Mouse (Mus musculus): ENCODE measurements around the gene Higd1c.
A peak's percentile ranks its signal among the peaks of the same experiment; 100 is the strongest.
"Not testable (repeated sequence)": the region's sequence is repeated elsewhere in the genome, so short reads cannot be mapped to it uniquely, and the experiment has no call there.

Gene Higd1c

DNA sequence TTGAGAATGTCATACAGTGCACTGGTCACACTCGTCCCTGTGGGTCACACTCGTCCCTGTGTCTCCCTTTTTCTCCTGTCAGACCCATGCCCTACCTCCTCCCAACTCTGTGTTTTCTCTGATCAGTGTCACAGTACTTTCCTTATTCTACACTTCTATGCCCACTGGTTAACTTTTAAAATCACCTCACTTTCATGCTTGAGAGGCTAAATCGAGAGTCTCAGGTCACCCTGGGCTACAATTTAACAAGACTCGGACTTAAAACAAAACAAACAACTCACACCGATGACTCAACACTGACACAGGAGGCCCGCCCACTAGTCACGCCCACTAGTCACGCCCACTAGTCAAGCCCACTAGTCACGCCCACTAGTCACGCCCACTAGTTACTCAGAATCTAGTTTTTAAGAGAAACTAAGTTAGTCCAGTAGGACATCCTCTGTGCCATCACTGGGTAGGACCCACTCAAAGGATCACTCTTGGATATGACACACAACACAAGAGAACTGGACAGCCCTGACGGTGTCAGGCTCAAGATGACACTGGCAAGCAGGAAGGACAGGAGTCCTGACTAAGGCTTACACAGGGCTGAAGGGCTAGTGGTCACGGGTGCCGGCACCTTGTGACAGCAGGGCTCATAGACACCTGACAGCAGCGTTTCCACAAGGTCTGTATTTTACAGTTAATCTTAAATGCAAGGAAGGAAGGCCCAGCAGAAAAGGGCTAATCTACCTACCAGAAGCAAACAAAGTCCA lies 46.8 kb downstream of the Higd1c start:
- DNase-seq (ENCODE audit: low spot score in 2 of 2), result peak; percentile 59 to 72

DNA sequence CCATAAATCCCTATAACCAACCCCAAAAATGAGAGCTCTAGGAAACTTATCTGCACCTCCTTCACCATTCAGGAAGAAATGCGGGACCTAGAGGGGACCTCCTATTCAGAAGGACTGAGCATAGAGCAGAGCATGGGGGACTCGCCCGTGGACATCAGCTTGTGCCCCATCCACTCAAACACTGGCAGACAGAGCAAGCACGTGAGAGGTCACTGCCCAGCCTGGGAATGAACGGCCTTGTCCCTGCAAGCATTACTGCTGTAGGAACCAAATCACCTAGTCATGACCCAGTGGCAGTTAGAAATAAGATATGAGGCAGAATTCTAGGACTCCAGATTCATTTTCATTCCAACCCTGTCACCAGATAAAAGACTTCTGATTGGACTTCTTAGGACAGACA lies 47.4 kb downstream of the Higd1c start:
- no peak for DNase-seq (ENCODE audit: low spot score in 2 of 2)

DNA sequence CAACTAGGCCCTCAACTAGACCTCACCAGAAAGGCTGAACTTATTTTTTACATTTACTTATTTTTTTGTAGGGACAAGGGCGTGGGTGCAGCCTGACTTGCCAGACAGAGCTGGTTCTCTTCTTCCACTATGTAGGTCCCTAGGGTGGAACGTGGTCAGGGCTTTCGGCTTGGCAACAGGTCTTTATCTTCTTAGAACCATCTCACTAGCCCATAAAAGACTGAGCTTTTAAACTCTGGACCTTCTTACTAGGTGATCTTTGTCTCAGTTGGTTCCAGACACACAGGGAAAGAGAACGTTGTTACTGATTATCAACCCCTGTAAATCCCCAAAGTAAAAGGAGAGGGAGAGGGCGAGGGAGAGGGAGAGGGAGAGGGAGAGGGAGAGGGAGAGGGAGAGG lies 49.0 kb downstream of the Higd1c start:
- DNase-seq (ENCODE audit: low spot score in 2 of 2), result no peak

- no peak for DNase-seq (ENCODE audit: low spot score in 2 of 2)
Observed at GRCm38 (mm10) chr15:100414011-100414410, 49.7 kb downstream of the Higd1c start.

DNA sequence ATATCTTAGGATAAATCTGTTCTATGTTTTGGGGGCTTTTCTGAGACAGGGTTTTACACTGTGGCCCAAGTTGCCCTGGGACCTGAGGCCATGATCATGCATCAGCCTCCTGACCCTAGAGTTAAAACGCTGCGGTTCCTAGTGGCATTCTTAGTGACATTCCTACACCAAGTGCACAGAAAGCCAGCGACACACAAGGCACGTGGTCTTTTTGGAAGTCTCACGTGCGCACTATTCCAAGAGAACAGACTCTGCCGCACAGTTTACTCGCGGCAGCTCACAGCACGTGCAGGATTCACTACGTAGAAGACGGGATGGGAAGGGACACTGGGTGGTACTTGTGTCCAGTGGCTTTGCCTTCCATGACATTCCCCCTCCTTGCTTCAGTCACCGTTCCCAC lies 50.6 kb downstream of the Higd1c start:
- no peak for DNase-seq (ENCODE audit: low spot score in 2 of 2)

DNA sequence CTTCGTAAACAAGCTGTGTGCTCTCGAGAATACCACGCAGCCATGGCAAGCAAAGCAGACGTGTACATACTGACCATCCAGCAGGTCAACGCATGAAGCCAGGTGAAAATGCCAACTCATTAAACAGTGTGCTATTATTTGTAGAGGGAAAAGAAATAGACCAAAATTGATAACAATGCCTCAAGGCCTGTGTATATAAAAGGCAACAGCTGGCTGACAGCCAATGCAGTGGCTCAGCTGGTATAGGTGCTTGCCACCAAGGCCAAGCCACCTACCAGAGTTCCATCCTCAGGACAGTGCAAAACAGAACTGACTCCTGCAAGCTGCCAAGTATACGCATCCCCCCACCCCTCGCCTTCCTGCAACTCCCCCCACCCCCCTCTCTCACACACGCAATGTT lies 51.3 kb downstream of the Higd1c start:
- peak in 1 of 2 experiments; percentile 30 for DNase-seq (ENCODE audit: low spot score in 2 of 2)

DNA sequence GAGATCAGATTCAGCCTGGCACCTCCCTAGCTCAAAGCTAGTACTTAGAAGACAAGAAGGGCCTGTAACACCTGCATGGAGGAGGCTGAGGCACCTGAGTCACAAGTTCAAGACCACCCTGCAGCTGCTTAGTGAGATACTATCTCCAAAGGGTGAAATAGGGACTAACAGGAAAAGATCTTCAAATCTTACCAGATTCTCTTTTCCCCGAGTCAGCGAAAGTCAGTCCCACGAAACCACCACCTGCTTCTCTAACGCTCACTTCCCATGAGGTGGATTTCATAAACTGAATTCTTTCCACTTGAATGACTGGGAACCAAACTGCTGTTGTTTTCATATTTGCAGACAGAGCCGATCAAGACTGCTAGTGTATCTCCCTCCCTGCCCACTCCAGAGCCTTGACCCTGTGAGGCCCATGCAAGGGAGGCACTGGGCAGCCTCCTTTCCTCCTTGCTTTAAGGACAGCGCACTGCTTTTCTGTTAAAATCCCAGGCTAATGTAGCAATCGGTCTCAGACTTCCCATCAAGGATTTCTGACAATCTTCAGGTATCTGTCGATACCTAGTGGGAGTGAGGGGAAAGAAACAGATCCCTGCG lies 53.6 kb downstream of the Higd1c start:
- DNase-seq (ENCODE audit: low spot score in 2 of 2), result no peak

- DNase-seq (ENCODE audit: low spot score in 2 of 2), result no peak
Observed at GRCm38 (mm10) chr15:100419311-100419710, 55.0 kb downstream of the Higd1c start.

DNA sequence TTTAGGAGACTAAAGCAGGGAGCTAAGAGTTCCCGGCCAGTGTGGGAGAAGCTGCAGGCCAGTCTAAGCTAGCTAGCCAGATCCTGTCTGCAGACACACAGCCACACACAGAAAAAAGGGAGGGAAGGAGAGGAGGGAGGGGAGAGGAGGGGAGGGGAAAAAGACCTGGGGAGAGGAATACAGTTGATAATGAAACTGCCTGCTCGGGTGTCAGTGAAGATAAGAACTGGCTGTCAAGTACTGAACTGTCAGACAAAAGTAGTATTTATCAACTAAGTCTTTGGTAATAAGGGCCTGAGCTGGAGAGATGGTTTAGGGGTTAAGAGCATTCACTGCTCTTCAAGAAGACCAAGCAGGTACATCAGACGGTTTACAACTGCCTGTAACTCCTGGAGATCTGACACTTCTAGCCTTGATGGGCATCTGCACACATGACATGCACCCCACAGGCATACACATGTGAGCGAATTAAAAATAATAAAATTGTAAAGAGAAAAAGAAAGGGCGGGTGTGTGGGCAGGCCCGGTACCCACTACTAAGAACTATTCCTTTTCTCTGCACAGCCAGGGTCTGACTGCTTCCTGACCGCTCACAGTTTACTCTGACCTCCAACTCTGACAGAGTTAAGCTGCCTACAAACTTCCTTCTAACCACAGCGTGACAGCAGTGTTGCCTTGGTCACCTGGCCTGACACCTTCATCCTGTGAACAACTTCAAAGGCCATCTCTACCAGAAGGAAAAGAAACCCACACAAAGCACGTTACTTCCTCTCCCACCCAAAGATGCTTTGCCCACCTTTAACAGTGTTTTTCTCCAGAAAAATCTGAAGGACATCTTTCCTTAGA lies 55.8 kb downstream of the Higd1c start:
- no peak for DNase-seq (ENCODE audit: low spot score in 2 of 2)

GRCm38 (mm10) chr15:100421059-100421757 lies 56.9 kb downstream of the Higd1c start:
- DNase-seq (ENCODE audit: low spot score in 2 of 2), result no peak

- not testable (repeated sequence) for DNase-seq (ENCODE audit: low spot score in 2 of 2)
Observed at GRCm38 (mm10) chr15:100421758-100422197, 57.4 kb downstream of the Higd1c start, which contains the start of gene Gm5475. TSS of gene Gm5475 (plus strand) at chr15:100422147.

- no peak for DNase-seq (ENCODE audit: low spot score in 2 of 2)
Observed at GRCm38 (mm10) chr15:100422476-100422875, 58.1 kb downstream of the Higd1c start.

DNA sequence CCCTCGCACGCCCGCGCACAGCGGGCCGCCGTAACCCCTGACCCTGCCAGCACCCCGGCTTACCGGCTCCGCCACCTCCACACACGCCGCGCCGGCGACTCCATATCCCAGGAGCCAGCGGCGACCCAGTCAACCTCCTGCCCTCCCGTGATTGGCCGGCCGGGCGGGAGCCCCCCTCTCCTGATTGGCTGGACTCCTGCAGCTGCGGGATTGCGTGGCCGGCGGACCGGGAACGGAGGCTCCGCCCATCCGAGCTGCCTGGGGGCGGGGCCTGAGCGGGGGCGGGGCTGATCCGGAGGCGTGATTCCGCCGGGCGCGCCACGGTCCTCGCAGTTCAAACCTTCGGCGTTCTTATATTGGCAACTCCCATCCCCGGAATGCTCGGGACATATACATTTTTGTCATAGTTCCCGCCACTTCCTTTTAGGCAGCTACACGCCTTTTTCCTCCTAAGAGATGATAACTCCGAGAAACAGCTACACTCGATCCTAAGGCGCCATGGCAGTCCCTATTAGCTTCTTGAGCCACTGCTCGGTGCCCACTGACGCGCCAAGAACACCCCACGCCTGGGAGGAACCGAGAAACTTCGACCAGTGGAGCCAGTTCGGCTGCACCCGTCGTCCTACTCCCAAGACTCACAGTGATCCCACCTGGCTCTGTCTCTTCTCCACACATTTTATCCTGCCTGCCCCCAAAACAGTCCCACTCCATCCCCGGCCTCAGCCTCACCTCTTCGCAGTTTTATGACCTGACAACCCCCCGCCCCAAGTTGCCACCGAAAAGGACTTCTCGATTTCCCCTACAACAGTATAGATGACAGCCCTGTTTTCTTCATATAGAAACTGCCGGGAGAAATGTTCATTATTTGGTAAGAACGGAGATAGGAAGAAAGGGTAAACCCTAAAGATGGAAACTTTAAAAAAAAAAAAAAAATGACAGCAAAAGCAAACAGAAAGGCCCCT lies 58.8 kb downstream of the Higd1c start:
- peak; percentile 94 to 97 for DNase-seq (ENCODE audit: low spot score in 2 of 2)

DNA sequence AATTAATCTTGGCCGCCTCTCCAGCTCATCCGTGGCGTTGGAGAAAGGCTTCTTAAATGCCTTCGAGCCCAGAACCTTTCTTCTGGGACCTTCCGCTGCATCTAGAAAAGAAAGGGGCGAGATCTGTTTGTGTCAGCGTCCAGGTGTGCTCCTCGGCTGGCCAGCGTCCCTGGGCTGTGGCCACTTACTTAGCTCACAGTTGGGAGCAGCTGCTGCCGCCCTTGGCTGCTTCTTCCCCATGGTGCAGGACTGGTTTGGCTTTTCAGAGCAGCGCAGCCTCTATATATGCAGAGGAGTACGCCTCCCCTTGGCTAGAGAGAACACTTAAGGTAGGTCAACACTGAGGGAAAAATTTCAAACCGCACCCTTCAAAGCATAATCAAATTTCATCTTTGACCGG lies 59.6 kb downstream of the Higd1c start:
- no peak for DNase-seq (ENCODE audit: low spot score in 2 of 2)

DNA sequence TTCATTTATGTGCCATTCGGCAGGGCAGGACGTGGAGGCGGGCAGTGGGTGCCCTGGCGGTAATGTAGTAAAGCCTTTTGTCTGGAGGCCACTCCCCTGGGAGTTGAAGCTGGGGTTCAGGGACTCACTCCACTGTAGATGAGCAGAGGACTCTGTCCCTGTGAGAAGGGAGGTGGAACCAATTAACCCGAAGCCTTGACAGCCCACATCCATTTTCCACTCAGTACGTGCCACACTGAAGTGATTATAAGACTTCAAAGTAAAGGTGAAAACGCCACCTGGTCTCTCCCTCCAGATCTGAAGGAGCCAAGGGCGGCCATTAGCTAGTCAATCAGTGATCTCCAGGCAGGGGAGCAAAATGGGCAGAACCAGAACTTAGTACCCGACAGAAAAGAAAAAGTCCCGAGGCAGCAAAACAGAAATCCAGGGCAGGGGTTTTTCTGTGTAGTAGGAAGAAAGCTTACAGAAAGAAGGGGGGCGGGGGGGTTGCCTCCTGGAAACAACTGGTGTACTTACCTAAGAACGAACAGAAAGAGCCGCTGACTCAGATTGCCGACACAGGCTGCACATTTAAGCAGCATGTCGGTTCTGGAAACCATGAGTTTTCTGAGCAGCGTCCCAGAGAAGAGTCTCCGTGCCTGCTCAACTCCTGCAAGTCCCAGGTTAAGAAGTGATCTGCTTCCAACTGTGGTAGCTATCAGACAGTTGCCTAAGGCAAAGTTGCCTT lies 60.2 kb downstream of the Higd1c start, which contains the start of gene Slc11a2:
Gene Slc11a2 (minus strand): TSS at position 677 of the 727 bp plus-strand sequence.
- no peak for DNase-seq (ENCODE audit: low spot score in 2 of 2)

- peak in 1 of 2 experiments; percentile 45 for DNase-seq (ENCODE audit: low spot score in 2 of 2)
Observed at GRCm38 (mm10) chr15:100428296-100428905, 64.1 kb downstream of the Higd1c start.

- no peak for DNase-seq (ENCODE audit: low spot score in 2 of 2)
Observed at GRCm38 (mm10) chr15:100429959-100430565, 65.7 kb downstream of the Higd1c start.

- no peak for DNase-seq (ENCODE audit: low spot score in 2 of 2)
Observed at GRCm38 (mm10) chr15:100433234-100433633, 68.9 kb downstream of the Higd1c start.
